Mouse (Mus musculus) left cerebral cortex, adult 11 months (tissue): ENCODE data around the gene Odf2.
A peak's percentile ranks its signal among the peaks of the same experiment; 100 is the strongest.

Experiments
- DNase-seq: peaks from one replicate; pipeline ENCODE4 v3.0.0; 2022; ENCODE audit warnings: low spot score

The Odf2 gene

GRCm38 (mm10) chr2:29940073-29940472 is 51.1 kb downstream of the Odf2 start:
- no peak for DNase-seq

- DNase-seq = no peak
Observed at GRCm38 (mm10) chr2:29940826-29941225, 51.8 kb downstream of the Odf2 start.

GRCm38 (mm10) chr2:29944723-29945122 is 55.7 kb downstream of the Odf2 start:
- no peak for DNase-seq

DNA sequence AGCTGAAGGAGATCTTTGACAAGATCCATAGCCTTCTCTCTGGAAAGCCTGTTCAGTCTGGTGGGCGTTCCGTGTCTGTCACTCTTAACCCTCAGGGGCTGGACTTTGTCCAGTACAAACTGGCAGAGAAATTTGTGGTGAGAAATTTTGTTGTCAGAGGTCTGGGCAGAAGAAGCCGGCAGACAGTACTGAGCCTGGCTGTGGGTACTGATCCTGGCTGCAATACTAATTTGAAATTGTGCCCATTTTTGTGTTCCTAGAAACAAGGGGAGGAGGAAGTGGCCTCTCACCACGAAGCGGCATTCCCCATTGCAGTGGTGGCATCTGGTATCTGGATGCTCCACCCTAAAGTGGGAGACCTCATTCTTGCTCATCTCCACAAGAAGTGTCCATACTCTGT is 59.9 kb downstream of the Odf2 start:
- no peak for DNase-seq

DNA sequence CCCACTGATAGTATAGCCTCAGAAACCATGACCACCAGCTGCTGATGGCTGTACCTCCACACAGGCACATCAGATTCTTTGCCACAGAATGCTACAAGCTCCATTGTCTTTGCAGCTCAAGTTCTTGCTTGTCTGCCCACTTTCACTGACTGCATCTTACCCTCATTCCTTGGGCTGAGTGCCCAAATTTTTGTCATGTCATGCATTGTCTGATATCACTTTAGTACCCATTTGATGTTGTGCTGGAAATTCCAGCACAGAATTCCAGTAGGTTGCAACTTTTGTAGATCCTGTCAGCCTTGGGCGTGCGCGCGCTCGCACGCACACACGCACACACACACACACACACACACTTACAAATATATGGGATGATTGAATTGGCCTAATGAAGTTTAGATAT is 72.2 kb downstream of the Odf2 start:
- DNase-seq = no peak

- DNase-seq = peak; percentile 31
Observed at GRCm38 (mm10) chr2:29964354-29965249, 75.6 kb downstream of the Odf2 start.

GRCm38 (mm10) chr2:29965250-29965843 is 76.3 kb downstream of the Odf2 start, which contains the start of gene Sptan1:
Gene Sptan1, plus strand, starts transcription at chr2:29965560.
- peak; percentile 90 for DNase-seq

DNA sequence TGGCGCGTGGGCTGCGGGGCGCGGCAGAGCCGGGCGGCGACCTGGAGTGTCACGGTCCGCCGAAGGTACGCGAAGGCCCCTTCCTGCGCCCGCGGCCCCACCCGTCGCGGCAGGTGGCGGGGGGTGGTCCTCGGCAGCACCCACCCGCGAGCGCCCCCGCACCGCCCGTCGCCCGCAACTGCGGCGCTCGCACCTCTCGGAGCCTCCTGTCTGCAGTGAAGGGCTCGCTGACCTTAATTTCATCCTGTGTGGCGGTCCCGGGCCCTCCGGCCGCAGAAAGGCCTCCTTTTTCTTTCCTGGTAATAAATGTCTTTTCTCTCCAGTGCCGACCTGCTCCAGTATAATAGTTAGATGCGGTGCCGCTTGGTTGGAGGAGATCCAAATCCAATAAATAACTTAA is 76.9 kb downstream of the Odf2 start:
- DNase-seq = no peak

GRCm38 (mm10) chr2:29966826-29967225 is 77.8 kb downstream of the Odf2 start:
- no peak for DNase-seq

GRCm38 (mm10) chr2:29967768-29968167 is 78.7 kb downstream of the Odf2 start:
- DNase-seq = no peak

GRCm38 (mm10) chr2:29968638-29969037 is 79.6 kb downstream of the Odf2 start:
- no peak for DNase-seq

DNA sequence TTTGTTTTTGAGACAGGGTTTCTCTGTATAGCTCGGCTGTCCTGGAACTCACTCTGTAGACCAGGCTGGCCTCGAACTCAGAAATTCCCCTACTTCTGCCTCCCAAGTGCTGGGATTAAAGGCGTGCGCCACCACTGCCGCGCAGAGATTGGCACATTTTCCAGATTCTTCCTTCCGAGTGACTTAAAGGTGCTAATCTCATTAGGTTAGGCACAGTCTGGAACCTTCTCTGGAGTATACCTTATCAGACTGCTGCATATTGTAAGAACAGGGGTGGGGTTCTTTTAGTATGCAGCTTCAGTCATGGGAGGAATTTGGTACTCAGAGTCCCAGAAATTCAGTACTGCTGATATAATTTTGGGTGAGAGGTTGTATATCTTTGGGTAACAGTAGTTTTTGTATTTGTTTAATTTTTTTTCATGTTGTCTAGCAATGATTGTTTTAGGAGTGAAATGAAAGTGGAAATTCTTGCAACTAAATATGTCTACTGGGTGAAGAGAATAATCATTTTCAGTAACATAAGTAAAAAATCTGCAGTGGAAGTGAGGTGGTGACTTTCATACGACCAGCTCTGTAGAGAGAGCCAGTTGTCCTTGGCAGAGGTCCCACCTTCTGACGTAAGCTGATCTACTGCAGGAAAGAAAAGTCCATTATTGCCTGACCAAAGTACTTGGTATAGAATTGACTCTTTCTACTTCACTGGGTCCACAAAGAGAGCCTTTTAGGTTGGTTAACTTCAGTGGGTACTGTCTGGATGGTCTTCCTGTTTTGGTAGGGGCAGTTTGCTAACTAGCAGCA is 83.0 kb downstream of the Odf2 start:
- no peak for DNase-seq

GRCm38 (mm10) chr2:29973525-29973924 is 84.5 kb downstream of the Odf2 start:
- DNase-seq = no peak

GRCm38 (mm10) chr2:29977307-29977706 is 88.3 kb downstream of the Odf2 start:
- DNase-seq = no peak

- no peak for DNase-seq
Observed at GRCm38 (mm10) chr2:29980661-29981060, 91.6 kb downstream of the Odf2 start.
